Mouse (Mus musculus): ENCODE measurements around the gene Mrnip.

Mrnip gene

GRCm38 (mm10) chr11:50203302-50203827 lies 29.1 kb downstream of the Mrnip start:
- DNase-seq (ENCODE audit: low spot score in 2 of 2): no peak

GRCm38 (mm10) chr11:50205434-50205833 lies 31.2 kb downstream of the Mrnip start:
- no peak for DNase-seq (ENCODE audit: low spot score in 2 of 2)

GRCm38 (mm10) chr11:50206037-50206436 lies 31.8 kb downstream of the Mrnip start:
- no peak for DNase-seq (ENCODE audit: low spot score in 2 of 2)

DNA sequence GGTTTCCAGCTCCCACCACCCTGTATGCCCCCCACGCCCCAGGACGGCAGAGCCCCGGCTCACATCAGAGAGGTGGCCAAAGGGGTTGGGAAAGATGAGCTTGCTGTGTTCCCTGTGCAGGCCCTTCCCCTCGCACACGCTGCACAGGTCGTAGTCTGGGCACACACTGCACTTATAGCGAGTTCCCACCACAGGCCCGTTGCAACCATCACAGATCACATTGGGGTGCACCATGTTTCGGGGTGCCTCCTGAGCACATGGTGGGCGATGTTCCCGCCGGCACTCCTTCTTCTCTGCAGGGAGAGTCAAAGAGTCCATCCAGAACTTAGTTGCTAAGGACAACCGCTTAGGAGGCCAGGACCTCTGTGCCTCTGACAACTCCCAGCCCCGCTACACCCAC lies 33.1 kb downstream of the Mrnip start:
- no peak for DNase-seq (ENCODE audit: low spot score in 2 of 2)

DNA sequence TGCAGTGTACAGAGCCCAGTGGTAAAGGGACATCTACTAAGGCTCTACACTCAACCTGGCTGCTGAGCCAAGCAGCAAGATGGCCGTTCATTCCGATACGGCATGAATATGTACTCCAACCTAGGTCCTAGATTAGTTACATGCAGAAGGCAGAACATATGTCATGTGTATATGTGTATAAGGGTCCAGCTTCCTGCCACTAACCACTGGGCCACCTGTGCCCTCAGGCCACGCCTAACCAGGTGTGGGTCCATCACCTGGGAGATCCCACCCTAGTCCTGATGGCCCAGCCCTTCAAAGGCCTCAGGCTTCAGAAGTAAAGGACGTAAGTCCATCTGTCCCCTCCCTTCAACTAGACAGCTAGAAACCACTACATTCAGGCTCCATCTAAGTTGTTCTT lies 33.8 kb downstream of the Mrnip start:
- DNase-seq (ENCODE audit: low spot score in 2 of 2): no peak

- peak; percentile 76 to 88 for DNase-seq (ENCODE audit: low spot score in 2 of 2)
Observed at GRCm38 (mm10) chr11:50210101-50210504, 35.9 kb downstream of the Mrnip start.

GRCm38 (mm10) chr11:50210505-50211151 lies 36.4 kb downstream of the Mrnip start, which contains the start of the genes Sqstm1 and Mgat4b:
Sqstm1 (minus strand) TSS chr11:50210827.
Mgat4b (plus strand) TSS chr11:50210890.
- DNase-seq (ENCODE audit: low spot score in 2 of 2): peak in 1 of 2 experiments; percentile 85

DNA sequence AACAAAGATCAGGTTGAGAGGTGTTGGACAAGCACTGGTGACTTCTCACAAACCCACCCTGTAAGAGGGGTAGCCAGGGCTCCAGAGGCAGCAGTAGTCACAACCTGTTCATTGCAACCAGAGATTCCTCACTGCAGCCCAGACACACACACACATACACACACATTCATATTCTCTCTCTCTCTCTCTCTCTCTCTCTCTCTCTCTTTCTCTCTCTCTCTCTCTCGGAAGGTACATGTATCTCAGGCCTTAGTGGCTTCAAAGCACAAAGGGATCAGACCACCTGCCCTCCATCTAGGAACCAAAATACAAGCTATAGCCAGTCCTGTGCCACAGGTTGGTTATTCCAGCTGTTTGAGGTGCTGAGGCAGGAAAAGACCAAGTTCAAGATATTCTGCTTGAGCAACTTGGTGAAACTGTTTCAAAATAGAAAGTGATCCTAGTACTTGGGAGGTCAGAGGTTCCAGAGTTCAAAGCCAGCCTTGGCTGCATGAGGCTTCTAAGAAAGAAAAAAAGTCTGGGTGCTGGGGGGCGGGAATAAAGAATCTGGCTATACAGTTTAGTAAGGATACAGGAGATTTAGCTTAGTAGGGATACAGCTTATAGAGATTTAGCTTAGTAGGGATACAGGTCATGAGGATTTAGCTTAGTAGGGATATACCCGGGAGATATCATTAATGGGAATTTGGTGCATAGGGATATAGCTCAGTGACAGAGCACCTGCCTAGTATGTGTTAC lies 37.2 kb downstream of the Mrnip start:
- DNase-seq (ENCODE audit: low spot score in 2 of 2): no peak

DNA sequence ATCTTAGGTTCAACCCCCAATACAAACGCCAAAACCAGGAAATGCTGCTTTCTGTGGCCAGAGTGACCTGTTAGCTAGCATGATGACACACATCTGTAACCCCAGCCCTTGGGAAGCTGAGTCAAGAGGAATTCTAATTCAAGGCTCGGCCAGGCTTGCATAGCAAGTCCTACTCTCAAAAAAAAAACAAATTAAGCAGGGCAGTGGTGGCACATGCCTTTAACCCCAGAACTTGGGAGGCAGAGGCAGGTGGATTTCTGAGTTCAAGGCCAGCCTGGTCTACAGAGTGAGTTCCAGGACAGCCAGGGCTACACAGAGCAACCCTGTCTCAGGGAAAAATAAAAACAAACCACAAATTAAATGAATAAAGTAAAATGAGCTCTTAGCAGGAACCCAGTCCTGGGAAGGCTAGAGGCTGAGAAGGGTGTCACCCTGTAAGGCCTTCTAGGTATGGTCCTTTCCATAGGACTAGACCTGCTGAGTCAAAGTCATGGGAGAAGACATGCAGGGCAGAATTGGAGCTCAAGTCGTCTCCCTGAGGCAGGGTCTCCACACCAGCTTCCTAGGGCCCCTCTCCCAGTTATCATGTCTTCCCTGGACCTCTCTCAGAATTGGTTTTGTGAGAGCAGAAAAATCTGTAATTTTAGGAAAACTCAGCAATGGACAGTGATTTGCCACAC lies 38.0 kb downstream of the Mrnip start:
- DNase-seq (ENCODE audit: low spot score in 2 of 2): no peak

GRCm38 (mm10) chr11:50212848-50213758 lies 38.9 kb downstream of the Mrnip start:
- DNase-seq (ENCODE audit: low spot score in 2 of 2): peak in 1 of 2 experiments; percentile 73

GRCm38 (mm10) chr11:50214631-50215030 lies 40.4 kb downstream of the Mrnip start:
- DNase-seq (ENCODE audit: low spot score in 2 of 2): no peak

DNA sequence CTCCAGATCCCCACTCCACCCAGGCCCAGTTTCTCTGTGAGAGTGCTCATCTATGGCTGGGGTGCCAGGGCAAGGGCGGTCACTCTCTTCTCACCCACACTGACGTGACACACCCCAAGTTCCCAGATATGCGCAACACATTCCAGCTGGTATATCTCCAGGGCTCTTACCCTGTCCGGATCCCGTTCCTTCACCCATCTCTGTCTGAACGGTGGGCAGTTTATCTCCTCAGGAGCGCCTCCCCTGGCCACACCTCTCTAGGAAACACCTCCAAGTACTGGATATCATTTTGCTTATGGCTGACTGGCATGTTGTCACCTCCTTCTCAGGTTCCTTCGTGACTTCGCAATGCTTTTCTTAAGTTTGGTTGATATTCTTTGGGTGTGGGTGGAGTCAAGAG lies 41.4 kb downstream of the Mrnip start:
- DNase-seq (ENCODE audit: low spot score in 2 of 2): no peak

- no peak for DNase-seq (ENCODE audit: low spot score in 2 of 2)
Observed at GRCm38 (mm10) chr11:50216724-50217366, 42.6 kb downstream of the Mrnip start.

GRCm38 (mm10) chr11:50217811-50218210 lies 43.6 kb downstream of the Mrnip start:
- DNase-seq (ENCODE audit: low spot score in 2 of 2): no peak

GRCm38 (mm10) chr11:50219833-50220232 lies 45.6 kb downstream of the Mrnip start:
- DNase-seq (ENCODE audit: low spot score in 2 of 2): no peak

DNA sequence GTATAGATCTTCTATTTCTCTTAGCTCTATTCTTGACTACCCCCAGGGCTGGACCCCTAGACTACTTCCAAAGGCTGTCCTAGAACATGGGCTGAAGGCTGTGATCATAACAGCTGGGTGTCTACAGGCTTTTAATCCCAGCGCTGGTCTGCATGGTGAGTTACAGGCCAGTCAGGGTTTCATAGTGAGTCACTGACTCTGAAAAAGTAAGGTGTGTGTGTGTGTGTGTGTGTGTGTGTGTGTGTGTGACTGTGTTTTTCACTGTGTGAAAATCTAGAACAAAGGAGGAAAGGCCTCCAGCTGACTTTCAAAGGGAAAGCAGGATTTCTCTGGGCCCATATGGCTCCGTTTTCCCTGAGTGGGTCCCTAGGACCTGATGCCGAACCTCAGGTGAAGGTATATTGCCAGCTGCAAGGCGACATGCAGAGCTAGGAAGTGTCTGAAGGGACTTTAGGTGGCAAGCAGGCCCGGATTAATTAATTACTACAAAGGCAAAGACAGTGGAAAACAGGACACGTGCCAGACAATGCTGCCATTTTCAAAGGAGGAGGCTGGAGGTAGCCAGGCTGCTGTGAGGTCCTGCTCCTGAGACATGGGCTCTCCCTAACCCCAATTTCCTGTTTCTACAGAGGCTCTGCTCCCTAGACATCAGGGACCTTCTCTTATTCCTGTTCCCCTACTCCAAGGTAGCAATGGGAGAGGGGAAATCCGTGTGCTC lies 48.5 kb downstream of the Mrnip start:
- DNase-seq (ENCODE audit: low spot score in 2 of 2): no peak

DNA sequence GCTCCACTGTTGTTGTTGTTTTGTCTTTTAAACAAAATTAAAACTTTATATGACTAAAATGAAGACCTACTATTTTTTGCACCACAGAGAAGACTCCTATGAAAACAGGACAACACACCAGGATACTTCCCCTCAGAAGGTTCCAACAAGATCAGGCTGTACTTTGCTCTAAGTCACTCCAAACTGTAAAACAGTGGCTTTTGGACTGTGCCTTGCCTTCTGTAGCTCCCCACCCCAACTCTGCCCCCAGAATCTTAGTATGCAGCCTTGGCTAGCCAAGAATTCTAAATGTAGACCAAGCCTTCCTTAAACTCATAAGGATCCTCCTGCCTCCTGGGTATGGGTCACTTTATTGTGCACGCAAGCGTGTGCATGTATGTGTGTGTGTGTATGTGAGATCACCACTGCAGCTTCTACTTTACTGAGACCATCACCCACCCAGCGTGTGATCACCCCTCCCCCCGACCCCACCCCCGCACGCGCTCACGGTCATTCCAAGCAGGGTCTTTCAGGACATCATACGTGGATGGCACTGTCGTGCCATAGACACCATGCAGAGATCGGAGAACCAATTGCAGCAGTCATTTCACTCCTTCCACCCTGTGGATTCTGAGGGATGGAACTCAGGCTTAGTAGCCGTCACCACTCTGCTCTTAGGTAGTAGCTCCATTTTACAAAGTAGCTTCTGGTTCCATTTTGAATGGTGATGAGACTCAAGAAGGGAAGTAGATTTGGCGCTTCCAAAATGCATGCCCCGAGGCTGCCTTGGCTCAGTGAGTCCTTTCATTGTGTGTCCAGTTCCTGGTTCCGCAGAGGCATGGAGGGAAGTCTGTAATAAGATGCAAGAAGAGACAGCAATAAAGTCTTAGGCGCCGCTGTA lies 49.8 kb downstream of the Mrnip start:
- no peak for DNase-seq (ENCODE audit: low spot score in 2 of 2)

GRCm38 (mm10) chr11:50224671-50225530 lies 50.7 kb downstream of the Mrnip start:
- DNase-seq (ENCODE audit: low spot score in 2 of 2): peak; percentile 66 to 79
